Mouse (Mus musculus): ENCODE measurements around the gene Pfkfb4.

DNA sequence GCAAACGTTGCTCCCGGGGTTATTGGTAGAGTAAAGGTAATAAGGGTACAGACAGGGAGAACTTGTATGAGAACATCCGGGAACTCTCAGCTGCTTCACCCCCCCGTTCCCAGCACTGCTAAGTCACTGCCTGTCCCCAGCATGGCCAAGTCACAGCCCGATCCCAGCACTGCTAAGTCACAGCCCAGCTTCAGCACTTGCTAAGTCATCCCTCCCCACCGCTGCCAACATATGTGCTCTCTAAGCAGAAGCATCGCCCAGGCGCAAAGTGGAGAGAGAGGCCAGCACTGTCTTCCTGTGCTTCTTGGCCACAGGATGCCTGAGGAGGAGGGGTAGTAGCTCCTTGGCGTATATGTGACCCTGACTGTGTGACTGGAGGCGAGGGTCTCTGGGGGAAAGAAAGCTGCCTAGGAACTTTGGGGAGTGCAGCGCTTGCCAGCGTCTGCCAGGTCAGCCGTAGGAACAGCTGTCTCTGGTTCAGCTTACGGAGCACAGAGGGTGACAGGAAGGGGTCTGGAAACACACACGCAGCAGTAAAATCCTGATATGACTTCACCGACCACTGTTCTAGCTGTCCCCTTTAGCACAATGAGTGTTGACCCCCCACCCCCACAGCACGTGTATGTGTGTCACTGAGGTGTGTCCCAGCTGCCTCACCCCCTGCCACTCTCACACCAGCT is 18.2 kb downstream of the Pfkfb4 start:
- TF ChIP-seq CTCF (IDR thresholded peaks at IDR 0.05; ENCODE audit: low read depth, low read length) (no peak), GATA1 (IDR thresholded peaks at IDR 0.05; ENCODE audit: borderline replicate concordance, low read length) (no peak), TAL1 (conservative IDR thresholded peaks at IDR 0.05; ENCODE audit: low read depth, low read length) (no peak), POLR2AphosphoS5 (IDR thresholded peaks at IDR 0.05; ENCODE audit: insufficient replicate concordance, low read depth, low read length) (no peak)
